Mouse (Mus musculus) intestine, embryonic 16.5 days (tissue): ENCODE data around the gene Tmem171. TPM values are rescaled to one million over a fixed set of nuclear protein-coding genes. Genes with fewer than 3 reads are reported as not detected.

ENCODE experiments used
- ATAC-seq: fragments of 200-750 bp; cut with Nextera tagmentation; 2 replicates; pipeline ENCODE4 v1.8.0; 2017; ENCODE audit warnings: moderate TSS enrichment, moderate library complexity
- H3K27ac ChIP-seq: fragments of 300-500 bp; sonication (generic); 2 replicates; pipeline ENCODE4 v1.5.1; 2014; ENCODE audit warnings: mild to moderate bottlenecking, low read length
- H3K27me3 ChIP-seq: fragments of 300-500 bp; sonication (generic); replicated peaks from 2 replicates; pipeline ENCODE4 v1.6.1; 2014; ENCODE audit warnings: low read length, control low read depth, mixed read lengths; ENCODE audit not compliant: control insufficient read depth, insufficient read depth
- H3K36me3 ChIP-seq: fragments of 300-500 bp; sonication (generic); 2 replicates; pipeline ENCODE4 v1.6.1; 2014; ENCODE audit warnings: low read length, control low read depth; ENCODE audit not compliant: control insufficient read depth, insufficient read depth
- H3K4me1 ChIP-seq: fragments of 300-500 bp; sonication (generic); 2 replicates; pipeline ENCODE4 v1.6.1; 2014; ENCODE audit warnings: low read length, control low read depth, mixed read lengths; ENCODE audit not compliant: control insufficient read depth, insufficient read depth
- H3K4me2 ChIP-seq: fragments of 300-500 bp; sonication (generic); 2 replicates; pipeline ENCODE4 v1.6.1; 2014; ENCODE audit warnings: low read depth, low read length, control low read depth
- H3K4me3 ChIP-seq: fragments of 300-500 bp; sonication (generic); 2 replicates; pipeline ENCODE4 v1.5.1; 2014; ENCODE audit warnings: mild to moderate bottlenecking, low read length
- H3K9ac ChIP-seq: fragments of 300-500 bp; sonication (generic); 2 replicates; pipeline ENCODE4 v1.6.1; 2014; ENCODE audit warnings: low read depth, low read length
- H3K9me3 ChIP-seq: fragments of 300-500 bp; sonication (generic); 2 replicates; pipeline ENCODE4 v1.6.1; 2016; ENCODE audit warnings: low read length, control low read depth; ENCODE audit not compliant: control insufficient read depth
- WGBS: fragments of 180-500 bp; shearing (Covaris S2); extraction: QIAGEN DNeasy Blood & Tissue Kit; methylation state at CpG from one replicate; pipeline ENCODE4 v1.1.7; 2014; 5-methylcytosine and 5-hydroxymethylcytosine counted together
- polyA plus RNA-seq: library from polyadenylated mRNA; unstranded; fragments of >200 nt; fragmentation: Nextera tagmentation; extraction: Ambion mirVana; gene quantifications from 2 replicates; pipeline ENCODE4 v1.2.1, GENCODE M21; 2015

The Tmem171 gene
- 36.4 and 43.2 TPM in 2 replicates for polyA plus RNA-seq

DNA sequence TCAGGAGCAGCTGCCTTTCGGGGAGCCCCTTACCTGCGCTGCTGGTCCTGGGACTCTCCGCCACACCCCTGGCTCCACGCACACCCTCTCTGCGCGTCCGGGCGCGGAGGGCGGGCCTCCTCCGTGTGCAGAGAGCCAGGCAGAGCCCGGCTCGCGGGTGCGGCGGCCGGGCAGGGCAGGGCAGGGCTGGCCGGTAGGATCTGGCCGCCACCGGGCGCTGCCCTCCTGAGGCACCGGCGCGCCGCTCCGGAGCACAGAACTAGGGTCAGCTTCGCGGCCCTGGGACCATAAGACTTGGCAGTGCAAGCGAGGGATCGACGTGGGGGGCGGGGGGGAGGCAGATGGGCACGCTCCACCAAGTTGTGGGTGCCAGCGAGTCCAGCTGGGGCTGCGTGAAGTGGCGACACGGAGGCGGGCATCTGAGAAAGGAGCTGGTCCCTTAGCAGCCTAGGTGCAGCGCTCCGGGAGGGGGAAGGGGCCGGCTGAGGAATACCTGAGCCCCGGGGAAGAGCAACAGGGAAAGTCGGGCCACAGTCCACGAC lies at the start of gene Tmem171:
Gene Tmem171, minus strand, starts transcription at position 62 of the 542 bp plus-strand sequence.
- ATAC-seq, result peak; percentile 66
- Histone ChIP-seq H3K27me3 (no peaks in the 10 kb centered on the region; the same call in 1 of the 2 replicates), H3K36me3 (no peaks in the 10 kb centered on the region), H3K4me1 (peaks cover 10% of the 10 kb centered on the region), H3K4me3 (peak within 1 kb of the TSS; percentile 52), H3K4me2 (peak within 1 kb of the TSS; percentile 65), H3K27ac (peak within 1 kb of the TSS; percentile 88), H3K9ac (peak within 1 kb of the TSS; percentile 80), H3K9me3 (no peaks in the 10 kb centered on the region)
- 9% methylated on average over 38 of the region's 44 CpGs for WGBS

DNA sequence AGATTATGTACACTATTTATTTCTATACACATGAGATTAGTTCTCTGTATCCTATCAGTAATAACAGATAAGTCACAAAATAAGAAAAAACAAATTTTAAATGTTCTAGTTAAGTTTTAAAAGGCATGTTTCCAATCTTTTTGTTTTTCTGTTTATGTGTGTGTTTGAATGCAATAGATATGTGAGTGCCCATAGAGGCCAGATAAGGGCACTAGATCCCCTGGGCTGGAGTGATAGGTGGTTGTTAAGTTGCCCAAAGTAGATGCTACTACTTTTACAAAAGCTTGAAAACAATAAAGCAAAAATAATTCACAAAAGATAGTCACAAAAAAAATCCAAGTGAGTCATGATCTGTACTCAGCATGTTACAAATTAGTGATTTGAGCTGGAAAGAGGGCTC lies 49.2 kb upstream of the Tmem171 start:
- H3K27me3 ChIP-seq, result no peaks in the 10 kb centered on the region
- H3K9ac ChIP-seq, result no peak overlapping the region
- no peak overlapping the region for H3K4me3 ChIP-seq
- no peak overlapping the region for H3K4me2 ChIP-seq
- no peak for ATAC-seq
- H3K36me3 ChIP-seq, result peaks cover 3% of the 10 kb centered on the region; the same call in 1 of the 2 replicates
- no peak overlapping the region for H3K27ac ChIP-seq
- no peaks in the 10 kb centered on the region for H3K9me3 ChIP-seq
- no peaks in the 10 kb centered on the region for H3K4me1 ChIP-seq

DNA sequence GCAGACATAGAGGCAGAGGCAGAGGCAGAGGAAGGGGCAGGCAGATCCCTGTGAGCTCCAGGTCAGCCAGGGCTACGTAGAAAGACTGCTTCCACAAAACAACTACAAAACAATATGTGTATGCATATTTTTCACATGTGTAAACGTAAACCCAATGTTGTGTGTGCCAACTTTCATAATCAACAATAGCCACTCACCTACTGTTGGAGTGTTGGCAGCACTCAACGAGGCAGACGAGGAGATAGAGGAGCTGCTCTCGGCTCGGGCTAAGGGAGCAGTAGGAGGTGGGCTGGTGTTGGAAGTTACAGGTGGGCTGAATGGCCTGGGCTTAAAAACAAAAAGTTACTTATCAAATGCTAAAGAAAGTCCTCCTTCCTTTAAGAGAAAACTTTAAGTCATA lies 48.6 kb upstream of the Tmem171 start:
- no peak overlapping the region for H3K4me2 ChIP-seq
- H3K9me3 ChIP-seq, result no peaks in the 10 kb centered on the region
- WGBS, result 93% methylated on average over 6 of the region's 6 CpGs
- no peak overlapping the region for H3K9ac ChIP-seq
- no peak overlapping the region for H3K4me3 ChIP-seq
- no peak for ATAC-seq
- no peak overlapping the region for H3K27ac ChIP-seq
- peaks cover 3% of the 10 kb centered on the region; the same call in 1 of the 2 replicates for H3K36me3 ChIP-seq
- no peaks in the 10 kb centered on the region for H3K4me1 ChIP-seq
- no peaks in the 10 kb centered on the region for H3K27me3 ChIP-seq

DNA sequence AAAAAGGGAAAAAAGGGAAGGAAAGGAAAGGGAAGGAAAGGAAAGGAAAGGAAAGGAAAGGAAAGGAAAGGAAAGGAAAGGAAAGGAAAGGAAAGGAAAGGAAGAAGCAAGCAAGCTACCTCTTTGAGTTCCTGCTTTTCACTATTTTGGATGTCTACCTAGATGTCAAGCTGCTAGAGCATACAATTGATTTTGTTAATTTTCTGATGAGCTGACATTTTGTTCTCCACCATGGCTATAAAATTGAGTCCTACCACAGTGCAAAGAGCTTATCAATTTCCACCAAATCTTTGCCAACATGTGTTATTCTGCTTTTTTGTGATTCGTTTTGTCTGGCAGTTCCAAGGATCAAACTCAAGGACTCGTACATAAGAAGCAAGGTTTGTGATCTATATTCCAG lies 43.6 kb upstream of the Tmem171 start:
- H3K4me3 ChIP-seq, result no peak overlapping the region
- 95% methylated on average over 2 of the region's 2 CpGs for WGBS
- no peaks in the 10 kb centered on the region for H3K27me3 ChIP-seq
- ATAC-seq, result no peak
- no peaks in the 10 kb centered on the region for H3K4me1 ChIP-seq
- H3K27ac ChIP-seq, result no peak overlapping the region
- H3K4me2 ChIP-seq, result no peak overlapping the region
- H3K9ac ChIP-seq, result no peak overlapping the region
- H3K9me3 ChIP-seq, result no peaks in the 10 kb centered on the region
- peaks cover 2% of the 10 kb centered on the region; the same call in 1 of the 2 replicates for H3K36me3 ChIP-seq

DNA sequence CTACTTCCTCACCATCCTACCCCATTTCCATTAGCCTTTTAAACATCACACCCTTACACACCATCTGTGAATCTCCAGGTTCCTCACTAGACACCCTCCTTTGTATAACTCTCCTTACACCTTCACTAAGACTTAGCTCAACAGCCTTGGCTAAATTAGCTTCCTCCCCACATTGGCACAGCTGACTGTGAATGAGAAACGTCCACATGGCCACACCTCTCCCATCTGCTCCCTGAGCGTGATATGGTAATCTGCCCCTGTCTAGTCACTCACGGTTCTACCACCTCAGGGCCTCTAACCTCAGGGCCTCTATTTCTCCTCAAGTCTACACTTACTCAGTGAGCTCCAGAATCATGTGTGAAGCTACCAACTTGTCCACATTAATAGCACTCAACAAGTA lies 38.7 kb upstream of the Tmem171 start:
- H3K9ac ChIP-seq, result no peak overlapping the region
- no peaks in the 10 kb centered on the region for H3K27me3 ChIP-seq
- no peaks in the 10 kb centered on the region; the same call in 1 of the 2 replicates for H3K4me1 ChIP-seq
- WGBS, result 56% methylated on average over 3 of the region's 3 CpGs
- peaks cover 11% of the 10 kb centered on the region; the same call in 1 of the 2 replicates for H3K36me3 ChIP-seq
- ATAC-seq, result no peak
- no peak overlapping the region for H3K4me3 ChIP-seq
- H3K4me2 ChIP-seq, result no peak overlapping the region
- no peaks in the 10 kb centered on the region for H3K9me3 ChIP-seq
- no peak overlapping the region for H3K27ac ChIP-seq

DNA sequence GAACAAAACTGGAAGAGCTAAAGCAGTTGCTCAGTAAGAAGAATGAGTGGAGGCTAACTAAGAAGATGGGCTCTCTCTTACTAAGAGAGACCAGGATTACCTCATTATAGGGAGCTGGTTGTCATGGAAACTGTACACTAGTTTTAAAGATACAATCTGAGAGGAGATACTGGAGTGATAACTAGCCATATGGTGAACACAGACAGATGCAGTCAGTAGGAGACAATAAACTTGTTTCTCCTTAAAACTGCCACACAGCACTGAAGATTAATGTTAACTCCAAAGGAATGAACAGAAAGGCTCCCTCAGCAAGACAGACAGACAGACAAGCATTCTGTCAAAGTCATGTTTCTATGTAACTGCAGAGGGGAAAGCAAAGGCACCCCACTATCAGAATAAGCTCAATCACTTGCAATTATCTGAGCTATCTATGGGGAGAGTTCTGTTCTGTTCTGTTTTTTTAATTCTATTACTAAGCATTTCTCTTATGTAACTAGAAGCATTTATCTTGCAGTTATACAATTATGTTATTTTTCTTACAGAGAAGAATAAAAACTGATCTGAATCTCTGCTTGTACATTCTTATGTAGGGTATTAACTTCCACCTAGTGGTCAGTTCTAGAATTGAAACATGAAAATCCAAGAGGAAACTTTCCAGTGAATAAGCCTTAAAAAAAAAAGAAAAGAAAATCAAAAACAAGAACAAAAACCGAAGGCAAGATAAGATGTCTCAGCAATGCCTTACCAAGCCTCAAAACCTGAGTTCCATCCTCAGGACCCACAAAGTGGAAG lies 34.8 kb upstream of the Tmem171 start:
- 56% methylated on average over 1 of the region's 1 CpGs for WGBS
- no peak for ATAC-seq
- H3K36me3 ChIP-seq, result peaks cover 16% of the 10 kb centered on the region

DNA sequence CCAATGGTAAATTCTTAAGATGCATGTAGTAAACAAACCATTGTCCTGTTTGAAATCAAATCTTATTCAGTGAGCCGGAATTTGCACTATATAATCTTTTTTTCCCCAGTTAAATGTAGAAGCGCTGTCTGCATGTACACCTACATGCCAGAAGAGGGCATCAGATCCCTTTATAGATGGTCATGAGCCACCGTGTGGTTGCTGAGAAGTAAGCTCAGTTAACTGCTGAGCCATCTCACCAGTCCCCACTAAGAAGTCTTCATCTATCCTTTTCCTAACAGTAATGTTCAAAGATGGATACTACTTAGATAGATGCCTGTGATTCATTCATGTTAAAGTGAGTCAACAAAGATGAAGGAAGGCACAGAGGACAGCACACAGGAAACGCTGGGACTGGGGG lies 31.9 kb upstream of the Tmem171 start:
- Histone ChIP-seq H3K4me1 (peaks cover 4% of the 10 kb centered on the region; the same call in 1 of the 2 replicates), H3K27me3 (no peaks in the 10 kb centered on the region), H3K4me3 (no peak overlapping the region), H3K9ac (no peak overlapping the region), H3K9me3 (no peaks in the 10 kb centered on the region), H3K27ac (no peak overlapping the region), H3K4me2 (no peak overlapping the region), H3K36me3 (peaks cover 18% of the 10 kb centered on the region)
- 63% methylated on average over 4 of the region's 4 CpGs for WGBS
- ATAC-seq, result peak; percentile 54; the same call in 1 of the 2 replicates

More for the DNA sequence above, 34.8 kb upstream of the Tmem171 start:
- Histone ChIP-seq H3K4me2 (no peak overlapping the region), H3K4me1 (no peaks in the 10 kb centered on the region; the same call in 1 of the 2 replicates), H3K9ac (no peak overlapping the region), H3K27me3 (no peaks in the 10 kb centered on the region), H3K9me3 (no peaks in the 10 kb centered on the region), H3K4me3 (no peak overlapping the region), H3K27ac (no peak overlapping the region)

DNA sequence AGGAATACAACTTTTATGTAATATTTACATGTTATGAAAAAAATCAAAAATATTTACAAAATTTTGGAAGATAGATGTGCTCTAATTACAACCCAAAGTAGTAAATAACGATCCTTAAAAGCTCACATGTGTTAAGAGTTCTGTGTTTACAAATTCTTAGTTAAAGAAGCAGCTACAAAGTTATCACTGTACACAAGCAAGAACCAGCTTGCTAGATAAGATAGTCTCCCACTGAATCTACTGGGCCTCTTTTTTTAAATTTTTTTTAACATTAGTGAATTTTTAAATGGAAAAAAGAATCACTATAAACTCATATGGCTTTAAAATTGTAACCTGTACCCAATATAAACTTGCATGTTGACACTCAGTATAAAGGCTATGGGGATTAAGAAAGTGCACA lies 28.8 kb upstream of the Tmem171 start:
- Histone ChIP-seq H3K4me2 (no peak overlapping the region), H3K4me3 (no peak overlapping the region), H3K27ac (no peak overlapping the region), H3K36me3 (peaks cover 10% of the 10 kb centered on the region; the same call in 1 of the 2 replicates), H3K27me3 (no peaks in the 10 kb centered on the region), H3K9ac (no peak overlapping the region), H3K4me1 (peaks cover 4% of the 10 kb centered on the region; the same call in 1 of the 2 replicates), H3K9me3 (no peaks in the 10 kb centered on the region)
- ATAC-seq, result no peak
- WGBS, result 83% methylated on average over 1 of the region's 1 CpGs

DNA sequence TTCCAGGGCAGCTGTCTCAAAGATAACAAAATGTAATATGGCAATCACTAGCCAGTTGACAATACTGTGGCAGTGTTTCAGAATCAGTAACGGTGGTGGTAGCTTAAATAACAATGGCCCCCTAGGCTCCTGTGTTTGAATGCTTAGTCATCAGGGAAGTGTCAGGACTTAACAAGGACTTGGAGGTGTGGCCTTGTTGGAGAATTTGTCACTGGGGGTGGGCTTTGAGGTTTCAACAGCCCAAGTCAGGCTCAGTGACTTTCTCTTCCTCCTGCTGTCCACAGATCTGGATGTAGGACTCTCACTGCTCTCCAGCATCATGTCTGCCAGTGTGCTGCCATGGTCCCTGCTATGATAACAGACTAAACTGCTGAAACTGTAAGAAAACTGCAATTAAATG lies 27.7 kb upstream of the Tmem171 start:
- peaks cover 4% of the 10 kb centered on the region; the same call in 1 of the 2 replicates for H3K4me1 ChIP-seq
- no peak overlapping the region for H3K4me2 ChIP-seq
- no peak overlapping the region for H3K4me3 ChIP-seq
- WGBS, result 61% methylated on average over 1 of the region's 1 CpGs
- H3K36me3 ChIP-seq, result peaks cover 10% of the 10 kb centered on the region; the same call in 1 of the 2 replicates
- no peak overlapping the region for H3K27ac ChIP-seq
- no peaks in the 10 kb centered on the region for H3K9me3 ChIP-seq
- H3K9ac ChIP-seq, result no peak overlapping the region
- 0 out of 2 replicates have a peak, but pooled peaks have one; percentile 23 for ATAC-seq
- H3K27me3 ChIP-seq, result no peaks in the 10 kb centered on the region
